Mouse (Mus musculus): Measurements from ENCODE around the gene 1110004F10Rik.
"Not testable (repeated sequence)": the region's sequence is repeated elsewhere in the genome, so short reads cannot be mapped to it uniquely, and the experiment has no call there.

1110004F10Rik gene

GRCm38 (mm10) chr7:116039196-116039537, at the start of gene 1110004F10Rik:
Gene 1110004F10Rik, plus strand, starts transcription at chr7:116039397.
- DNase-seq, result no peak

- no peak for DNase-seq
These were observed 36.5 kb upstream of the 1110004F10Rik start for GRCm38 (mm10) chr7:116002726-116003125.

GRCm38 (mm10) chr7:116029991-116030390, 9.2 kb upstream of the 1110004F10Rik start:
- DNase-seq, result no peak

GRCm38 (mm10) chr7:116030597-116031387, 8.4 kb upstream of the 1110004F10Rik start:
- DNase-seq, result no peak

- DNase-seq, result no peak
These were observed 7.8 kb upstream of the 1110004F10Rik start for GRCm38 (mm10) chr7:116031388-116031717.

GRCm38 (mm10) chr7:116031718-116032595, 7.2 kb upstream of the 1110004F10Rik start:
- DNase-seq, result peak in 1 of 2 experiments; percentile 28

- DNase-seq, result peak in 1 of 2 experiments; percentile 53
These were observed 6.4 kb upstream of the 1110004F10Rik start for GRCm38 (mm10) chr7:116032596-116033307.

GRCm38 (mm10) chr7:116033371-116034241, 5.6 kb upstream of the 1110004F10Rik start:
- peak in 1 of 2 experiments; percentile 19 for DNase-seq

GRCm38 (mm10) chr7:116034282-116034758, 4.9 kb upstream of the 1110004F10Rik start:
- DNase-seq, result no peak

- DNase-seq, result no peak
These were observed 3.7 kb upstream of the 1110004F10Rik start for GRCm38 (mm10) chr7:116035504-116035903.

- DNase-seq, result no peak
These were observed 2.3 kb upstream of the 1110004F10Rik start for GRCm38 (mm10) chr7:116036591-116037555.

- DNase-seq, result no peak
These were observed 1.2 kb upstream of the 1110004F10Rik start for GRCm38 (mm10) chr7:116038024-116038423.

GRCm38 (mm10) chr7:116038511-116038910, 686 bp upstream of the 1110004F10Rik start, which contains the start of gene Sox6:
Gene Sox6, minus strand, starts transcription at chr7:116038796.
- no peak for DNase-seq

- peak; percentile 49 to 69 for DNase-seq
These were observed 605 bp downstream of the 1110004F10Rik start for GRCm38 (mm10) chr7:116039538-116040466.

- no peak for DNase-seq
These were observed 1.3 kb downstream of the 1110004F10Rik start for GRCm38 (mm10) chr7:116040470-116041019.

- no peak for DNase-seq
These were observed 21.5 kb downstream of the 1110004F10Rik start for GRCm38 (mm10) chr7:116060739-116061138.

- not testable (repeated sequence) for DNase-seq
These were observed 45.2 kb downstream of the 1110004F10Rik start, which contains the start of gene Gm4353 for GRCm38 (mm10) chr7:116084366-116084765. Gene Gm4353, minus strand, starts transcription at chr7:116084635.

- peak; percentile 86 to 89 for DNase-seq
These were observed 53.7 kb downstream of the 1110004F10Rik start for GRCm38 (mm10) chr7:116092710-116093465.

Measured in spleen, adult 18-20 months (tissue).